Comparison of ENCODE assay signal across 14 mouse cellular contexts in the genomic region with DNA sequence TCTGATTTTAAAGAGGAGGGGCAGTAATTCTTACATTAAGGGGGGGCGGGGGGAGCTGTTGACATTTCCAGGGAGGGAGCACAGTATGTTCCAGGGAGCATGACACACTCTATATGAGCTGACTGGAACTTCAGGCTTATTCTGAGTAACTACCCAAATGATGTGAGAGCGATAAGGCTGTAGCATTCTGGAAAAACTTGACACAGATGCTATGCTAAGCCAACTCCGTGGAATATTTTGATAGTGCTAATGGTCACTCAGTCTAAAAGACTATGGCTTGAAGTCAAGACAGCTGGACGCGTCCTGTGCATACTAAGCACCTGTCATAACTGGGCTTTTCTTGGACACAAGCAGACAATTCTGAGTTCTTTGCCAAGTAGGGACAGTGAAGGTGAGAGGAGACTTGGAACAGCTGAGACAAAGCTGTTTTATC. TPM values are rescaled to one million over a fixed set of nuclear protein-coding genes. Genes with fewer than 3 reads are reported as not detected.
A peak's percentile ranks its signal among the peaks of the same experiment; 100 is the strongest.
DNase-seq lines count a peak whose midpoint lies in the region; ATAC-seq and TF ChIP-seq lines count a peak whose summit lies in the region.
"Had no signal": no experiment of that assay in that cellular context is flagged by ENCODE, and none has a peak within 500 bp of the region (broad histone marks: within the 10 kb centered on the region; RNA-seq: fewer than 3 reads in every experiment).

No protein-coding gene starts in this region.

- 71% methylated on average over 5 of the region's 5 CpGs for WGBS in intestine, embryonic 16.5 days
- WGBS in intestine, embryonic 15.5 days, result 74% methylated on average over 5 of the region's 5 CpGs
- 73% methylated on average over 5 of the region's 5 CpGs for WGBS in liver, postnatal 0 days (ENCODE audit: insufficient replicate concordance)
- WGBS in lung, embryonic 15.5 days, result 36% methylated on average over 5 of the region's 5 CpGs
- 58% methylated on average over 5 of the region's 5 CpGs for WGBS in stomach, embryonic 15.5 days

- peak overlapping the region; percentile 57; the same call in 1 of the 2 replicates for H3K27ac ChIP-seq in intestine, embryonic 16.5 days (ENCODE audit: low read length)
- no peak overlapping the region for H3K27ac ChIP-seq in intestine, embryonic 15.5 days
- H3K27ac ChIP-seq in liver, postnatal 0 days (ENCODE audit: low read depth), result peak overlapping the region; percentile 70
- peak overlapping the region; percentile 63; the same call in 1 of the 2 replicates for H3K27ac ChIP-seq in lung, embryonic 15.5 days
- H3K27ac ChIP-seq in stomach, embryonic 15.5 days, result peak overlapping the region; percentile 63
- H3K27ac ChIP-seq: forebrain, embryonic 10.5 days; liver, embryonic 15.5 days; midbrain, embryonic 13.5 days; neural tube, embryonic 13.5 days had no signal

- peaks cover 14% of the 10 kb centered on the region for H3K4me1 ChIP-seq in intestine, embryonic 16.5 days (ENCODE audit: control insufficient read depth, insufficient read depth, low read length)
- peaks cover 11% of the 10 kb centered on the region for H3K4me1 ChIP-seq in intestine, embryonic 15.5 days (replicated peaks)
- peaks cover 20% of the 10 kb centered on the region for H3K4me1 ChIP-seq in liver, postnatal 0 days (ENCODE audit: insufficient read depth)
- H3K4me1 ChIP-seq in lung, embryonic 15.5 days, result peaks cover 45% of the 10 kb centered on the region
- H3K4me1 ChIP-seq in stomach, embryonic 15.5 days, result 0 out of 2 replicates have a peak, but pooled peaks cover 11% of the 10 kb centered on the region
- H3K4me1 ChIP-seq: forebrain, embryonic 10.5 days; midbrain, embryonic 13.5 days; neural tube, embryonic 13.5 days had no signal

- TF ChIP-seq EP300 in liver, postnatal 0 days (IDR thresholded peaks at IDR 0.05; ENCODE audit: low read depth), result no peak

- no peaks in the 10 kb centered on the region for H3K27me3 ChIP-seq in intestine, embryonic 16.5 days (replicated peaks; ENCODE audit: control insufficient read depth, insufficient read depth, low read length)
- H3K27me3 ChIP-seq in intestine, embryonic 15.5 days (replicated peaks), result no peaks in the 10 kb centered on the region
- H3K27me3 ChIP-seq in liver, postnatal 0 days (ENCODE audit: insufficient read depth, low read length), result no peaks in the 10 kb centered on the region
- H3K27me3 ChIP-seq in lung, embryonic 15.5 days, result no peaks in the 10 kb centered on the region
- H3K27me3 ChIP-seq in stomach, embryonic 15.5 days (replicated peaks), result no peaks in the 10 kb centered on the region
- H3K27me3 ChIP-seq: liver, embryonic 15.5 days; midbrain, embryonic 13.5 days; neural tube, embryonic 13.5 days had no signal

- no peak overlapping the region for H3K4me2 ChIP-seq in intestine, embryonic 16.5 days (ENCODE audit: low read depth, low read length)
- H3K4me2 ChIP-seq in intestine, embryonic 15.5 days (replicated peaks), result no peak overlapping the region
- no peak overlapping the region for H3K4me2 ChIP-seq in liver, postnatal 0 days (ENCODE audit: low read depth, low read length)
- no peak overlapping the region for H3K4me2 ChIP-seq in lung, embryonic 15.5 days
- H3K4me2 ChIP-seq in stomach, embryonic 15.5 days, result no peak overlapping the region
- H3K4me2 ChIP-seq: liver, embryonic 15.5 days; midbrain, embryonic 13.5 days; neural tube, embryonic 13.5 days had no signal

- H3K4me3 ChIP-seq in intestine, embryonic 16.5 days (ENCODE audit: low read length), result no peak overlapping the region
- no peak overlapping the region for H3K4me3 ChIP-seq in intestine, embryonic 15.5 days (replicated peaks)
- H3K4me3 ChIP-seq in liver, postnatal 0 days (ENCODE audit: low read depth, low read length), result no peak overlapping the region
- H3K4me3 ChIP-seq in lung, embryonic 15.5 days, result no peak overlapping the region
- no peak overlapping the region for H3K4me3 ChIP-seq in stomach, embryonic 15.5 days (replicated peaks)
- H3K4me3 ChIP-seq: forebrain, embryonic 10.5 days; liver, embryonic 15.5 days; midbrain, embryonic 13.5 days; neural tube, embryonic 13.5 days had no signal

- TF ChIP-seq CTCF in liver, postnatal 0 days (IDR thresholded peaks at IDR 0.05; ENCODE audit: low read depth), result no peak

- no peaks in the 10 kb centered on the region for H3K9me3 ChIP-seq in intestine, embryonic 16.5 days (ENCODE audit: control insufficient read depth, low read length)
- H3K9me3 ChIP-seq in intestine, embryonic 15.5 days, result no peaks in the 10 kb centered on the region
- H3K9me3 ChIP-seq in liver, postnatal 0 days (ENCODE audit: low read length), result no peaks in the 10 kb centered on the region
- no peaks in the 10 kb centered on the region for H3K9me3 ChIP-seq in lung, embryonic 15.5 days
- H3K9me3 ChIP-seq in stomach, embryonic 15.5 days, result no peaks in the 10 kb centered on the region
- H3K9me3 ChIP-seq: forebrain, embryonic 10.5 days; liver, embryonic 15.5 days; midbrain, embryonic 13.5 days; neural tube, embryonic 13.5 days had no signal

- H3K36me3 ChIP-seq in intestine, embryonic 16.5 days (ENCODE audit: control insufficient read depth, insufficient read depth, low read length), result no peaks in the 10 kb centered on the region
- no peaks in the 10 kb centered on the region for H3K36me3 ChIP-seq in intestine, embryonic 15.5 days
- no peaks in the 10 kb centered on the region for H3K36me3 ChIP-seq in liver, postnatal 0 days (replicated peaks; ENCODE audit: insufficient read depth, low read length)
- no peaks in the 10 kb centered on the region for H3K36me3 ChIP-seq in lung, embryonic 15.5 days
- no peaks in the 10 kb centered on the region for H3K36me3 ChIP-seq in stomach, embryonic 15.5 days
- H3K36me3 ChIP-seq: forebrain, embryonic 10.5 days; liver, embryonic 15.5 days; midbrain, embryonic 13.5 days; neural tube, embryonic 13.5 days had no signal

- H3K9ac ChIP-seq in intestine, embryonic 16.5 days (ENCODE audit: low read depth, low read length), result no peak overlapping the region
- H3K9ac ChIP-seq in intestine, embryonic 15.5 days, result no peak overlapping the region
- H3K9ac ChIP-seq in liver, postnatal 0 days (replicated peaks), result no peak overlapping the region
- H3K9ac ChIP-seq in lung, embryonic 15.5 days, result no peak overlapping the region
- H3K9ac ChIP-seq in stomach, embryonic 15.5 days, result no peak overlapping the region
- H3K9ac ChIP-seq: liver, embryonic 15.5 days; midbrain, embryonic 13.5 days; neural tube, embryonic 13.5 days had no signal

- ATAC-seq in intestine, embryonic 16.5 days, result no peak
- no peak for ATAC-seq in intestine, embryonic 15.5 days
- no peak for ATAC-seq in liver, postnatal 0 days
- peak; percentile 88 for ATAC-seq in lung, embryonic 15.5 days (ENCODE audit: borderline replicate concordance, extremely low read depth, low FRiP score, low TSS enrichment)
- ATAC-seq in stomach, embryonic 15.5 days (ENCODE audit: insufficient read depth, low FRiP score, low read depth), result no peak
- no peak for ATAC-seq in CD4-positive, CD25-positive, alpha-beta regulatory T cell, adult 4 months
- ATAC-seq: midbrain, embryonic 13.5 days had no signal

- no peak for DNase-seq in liver, postnatal 0 days
- no peak for DNase-seq in liver
- DNase-seq in left cerebral cortex, adult 8-10 months (ENCODE audit: low spot score in 2 of 2), result no peak
- DNase-seq: adrenal gland, postnatal 14 days; cerebellum, postnatal 10 days had no signal

RNA-seq across cellular contexts. Expression of a gene that starts 51.5 kb away (rescaled TPM):
- polyA plus RNA-seq in intestine, embryonic 16.5 days (2015; fragmentation: Nextera tagmentation; extraction: Ambion mirVana), result 123 and 130 TPM in 2 replicates
- polyA plus RNA-seq in intestine, embryonic 15.5 days (2015; fragmentation: Nextera tagmentation; extraction: Ambion mirVana), result 113 and 125 TPM in 2 replicates
- polyA plus RNA-seq in liver, postnatal 0 days (2015; fragmentation: Nextera tagmentation; extraction: Ambion mirVana), result 51.4 and 53.2 TPM in 2 replicates
- polyA plus RNA-seq in lung, embryonic 15.5 days (2015; fragmentation: Nextera tagmentation; extraction: Ambion mirVana), result 123 and 126 TPM in 2 replicates
- polyA plus RNA-seq in stomach, embryonic 15.5 days (2015; fragmentation: Nextera tagmentation; extraction: Ambion mirVana), result 111 and 127 TPM in 2 replicates
- 10 to 100 TPM; 56.0 to 68.1 (median 60.6) TPM for total RNA-seq in left cerebral cortex, adult 8-10 months (2022)
- polyA plus RNA-seq in CD4-positive, CD25-positive, alpha-beta regulatory T cell, adult 4 months (2017; shearing (Covaris generic)), result 100 to 1,000 TPM; 108 to 135 TPM
